Mouse (Mus musculus) cortical plate, adult 2 months (tissue): ENCODE measurements at regions not wholly inside any gene's neighbourhood (a gene's known extent, or its start where the extent isn't known, plus 50 kb on each side); places are given as distances from the start of the nearest gene placed in this dataset.

Experiments used
- CTCF ChIP-seq: fragments of 200-500 bp; IDR thresholded peaks from 2 replicates; pipeline ENCODE4 v1.5.1; 2011; ENCODE audit warnings: mild to moderate bottlenecking, control low read depth, low read length; ENCODE audit not compliant: insufficient read depth; ENCODE audit errors: extremely low read depth
- POLR2A ChIP-seq: fragments of 200-500 bp; IDR thresholded peaks from 2 replicates; pipeline ENCODE4 v1.6.1; 2011; ENCODE audit warnings: mild to moderate bottlenecking, low read length, control low read depth; ENCODE audit not compliant: insufficient read depth; ENCODE audit errors: extremely low read depth

- no peak for TF ChIP-seq CTCF
- TF ChIP-seq POLR2A: no peak
These were observed 56.2 kb upstream of the H2afz start for GRCm38 (mm10) chr3:137807913-137808684.
